Mouse (Mus musculus) erythroblast, embryonic 14.5 days (primary cell): ENCODE results near the gene Slc4a11. TPM values are rescaled to one million over a fixed set of nuclear protein-coding genes. Genes with fewer than 3 reads are reported as not detected.
"Not testable (repeated sequence)": the region's sequence is repeated elsewhere in the genome, so short reads cannot be mapped to it uniquely, and the experiment has no call there.

Experiments used
- H3K27me3 ChIP-seq: 2 replicates; pipeline ENCODE4 v1.6.1; 2012; ENCODE audit warnings: inconsistent platforms; ENCODE audit not compliant: control insufficient read depth
- H3K36me3 ChIP-seq: 2 replicates; pipeline ENCODE4 v1.6.1; 2012; ENCODE audit warnings: mild to moderate bottlenecking, inconsistent platforms; ENCODE audit not compliant: control insufficient read depth
- H3K4me1 ChIP-seq: 2 replicates; pipeline ENCODE4 v1.6.1; 2012; ENCODE audit warnings: inconsistent platforms; ENCODE audit not compliant: control insufficient read depth
- H3K4me3 ChIP-seq: replicated peaks from 2 replicates; pipeline ENCODE3; 2012; ENCODE audit warnings: moderate library complexity, mild to moderate bottlenecking, inconsistent platforms
- H3K9me3 ChIP-seq: 2 replicates; pipeline ENCODE4 v1.6.1; 2012; ENCODE audit warnings: low read length, inconsistent platforms, mixed read lengths; ENCODE audit not compliant: control insufficient read depth
- GATA1 ChIP-seq: IDR thresholded peaks from 2 replicates; pipeline ENCODE4 v1.6.1; 2012; ENCODE audit warnings: low read length, inconsistent platforms, mixed read lengths
- TAL1 ChIP-seq: IDR thresholded peaks from 3 replicates; pipeline ENCODE4 v1.6.1; 2012; ENCODE audit warnings: low read length, inconsistent platforms, mixed read lengths
- polyA plus RNA-seq: library from polyadenylated mRNA; stranded (reverse); fragments of >175 nt; gene quantifications from 2 replicates; pipeline ENCODE4 v1.2.3, GENCODE M21; 2012

Gene Slc4a11
- polyA plus RNA-seq, 1 experiment, result not detected

GRCm38 (mm10) chr2:130663342-130663741 is 34.0 kb downstream of the Slc4a11 start:
- no peak for TF ChIP-seq TAL1
- no peak for TF ChIP-seq GATA1
- Histone ChIP-seq H3K36me3 (peaks cover 50% of the 10 kb centered on the region), H3K9me3 (no peaks in the 10 kb centered on the region), H3K27me3 (no peaks in the 10 kb centered on the region), H3K4me1 (peaks cover 57% of the 10 kb centered on the region), H3K4me3 (peak overlapping the region; percentile 81)

- peaks cover 66% of the 10 kb centered on the region for H3K4me1 ChIP-seq
- peaks cover 95% of the 10 kb centered on the region for H3K36me3 ChIP-seq
- no peaks in the 10 kb centered on the region for H3K27me3 ChIP-seq
- TF ChIP-seq TAL1 (no peak), GATA1 (no peak)
- no peak overlapping the region for H3K4me3 ChIP-seq
- no peaks in the 10 kb centered on the region for H3K9me3 ChIP-seq
These were observed 38.8 kb downstream of the Slc4a11 start for GRCm38 (mm10) chr2:130658530-130658929.

GRCm38 (mm10) chr2:130657541-130657940 is 39.8 kb downstream of the Slc4a11 start:
- Histone ChIP-seq H3K4me3 (no peak overlapping the region), H3K36me3 (peaks cover 95% of the 10 kb centered on the region), H3K9me3 (no peaks in the 10 kb centered on the region), H3K27me3 (no peaks in the 10 kb centered on the region), H3K4me1 (peaks cover 61% of the 10 kb centered on the region)
- no peak for TF ChIP-seq GATA1
- TF ChIP-seq TAL1, result no peak

- H3K36me3 ChIP-seq, result peaks cover 92% of the 10 kb centered on the region
- no peak overlapping the region for H3K4me3 ChIP-seq
- H3K4me1 ChIP-seq, result peaks cover 51% of the 10 kb centered on the region
- no peaks in the 10 kb centered on the region for H3K27me3 ChIP-seq
- no peak for TF ChIP-seq GATA1
- no peak for TF ChIP-seq TAL1
- H3K9me3 ChIP-seq, result no peaks in the 10 kb centered on the region
These were observed 40.8 kb downstream of the Slc4a11 start for GRCm38 (mm10) chr2:130656536-130656935.

- no peaks in the 10 kb centered on the region for H3K27me3 ChIP-seq
- peaks cover 50% of the 10 kb centered on the region for H3K4me1 ChIP-seq
- H3K36me3 ChIP-seq, result peaks cover 91% of the 10 kb centered on the region
- no peaks in the 10 kb centered on the region for H3K9me3 ChIP-seq
- peak; percentile 56 for TF ChIP-seq TAL1
- peak; percentile 43; the same call in 1 of the 2 replicates for TF ChIP-seq GATA1
- H3K4me3 ChIP-seq, result peak overlapping the region; percentile 40
These were observed 41.5 kb downstream of the Slc4a11 start for GRCm38 (mm10) chr2:130655660-130656339.

- no peaks in the 10 kb centered on the region for H3K27me3 ChIP-seq
- H3K9me3 ChIP-seq, result no peaks in the 10 kb centered on the region
- H3K4me3 ChIP-seq, result no peak overlapping the region
- H3K4me1 ChIP-seq, result peaks cover 50% of the 10 kb centered on the region
- TF ChIP-seq TAL1 (no peak), GATA1 (no peak)
- peaks cover 84% of the 10 kb centered on the region for H3K36me3 ChIP-seq
These were observed 43.6 kb downstream of the Slc4a11 start for GRCm38 (mm10) chr2:130653760-130654159.

GRCm38 (mm10) chr2:130653303-130653702 is 44.0 kb downstream of the Slc4a11 start:
- TF ChIP-seq TAL1, result no peak
- no peak for TF ChIP-seq GATA1
- Histone ChIP-seq H3K9me3 (no peaks in the 10 kb centered on the region), H3K4me1 (peaks cover 47% of the 10 kb centered on the region), H3K4me3 (no peak overlapping the region), H3K36me3 (peaks cover 79% of the 10 kb centered on the region), H3K27me3 (no peaks in the 10 kb centered on the region)

- H3K36me3 ChIP-seq, result peaks cover 44% of the 10 kb centered on the region
- H3K27me3 ChIP-seq, H3K9me3 ChIP-seq, H3K4me1 ChIP-seq, H3K4me3 ChIP-seq: not testable (repeated sequence)
These were observed 48.3 kb downstream of the Slc4a11 start for GRCm38 (mm10) chr2:130649028-130649427.

GRCm38 (mm10) chr2:130645198-130645597 is 52.1 kb downstream of the Slc4a11 start:
- TF ChIP-seq TAL1 (no peak), GATA1 (no peak)
- Histone ChIP-seq H3K9me3 (no peaks in the 10 kb centered on the region), H3K27me3 (peaks cover 21% of the 10 kb centered on the region), H3K4me3 (no peak overlapping the region), H3K4me1 (peaks cover 17% of the 10 kb centered on the region), H3K36me3 (peaks cover 10% of the 10 kb centered on the region)
